Mouse (Mus musculus) layer of hippocampus, adult 2 months (tissue): Measurements from ENCODE around the gene Mthfsl. TPM values are rescaled to one million over a fixed set of nuclear protein-coding genes. Genes with fewer than 3 reads are reported as not detected.
"Not testable (repeated sequence)": the region's sequence is repeated elsewhere in the genome, so short reads cannot be mapped to it uniquely, and the experiment has no call there.

Experiments
- DNase-seq, 2 experiments: peaks; one replicate each; pipeline ENCODE4 v3.0.0; 2022; ENCODE audit warnings: low spot score in 2 of 2
- H3K27ac ChIP-seq: fragments of 200-600 bp; 2 replicates; pipeline ENCODE4 v1.8.1; 2022
- H3K4me3 ChIP-seq: fragments of 200-600 bp; 2 replicates; pipeline ENCODE4 v1.8.1; 2022; ENCODE audit warnings: mild to moderate bottlenecking
- CTCF ChIP-seq: fragments of 200-600 bp; conservative IDR thresholded peaks from 2 replicates; pipeline ENCODE4 v1.8.1; 2022; ENCODE audit warnings: antibody characterized with exemption, mild to moderate bottlenecking, moderate library complexity
- total RNA-seq, 2 experiments: library from RNA; stranded (reverse); gene quantifications; 2 replicates each; pipeline ENCODE4 v1.2.3; 2021

Gene Mthfsl
- total RNA-seq, 2 experiments from 2014 or later, result 31.7 to 39.1 TPM

GRCm38 (mm10) chr9:88709304-88709703, 10.8 kb downstream of the Mthfsl start:
- no peak for DNase-seq
- Histone ChIP-seq H3K4me3 (no peak overlapping the region), H3K27ac (no peak overlapping the region)
- no peak for TF ChIP-seq CTCF

GRCm38 (mm10) chr9:88706700-88707099, 13.4 kb downstream of the Mthfsl start:
- no peak for DNase-seq
- TF ChIP-seq CTCF, result no peak
- Histone ChIP-seq H3K27ac (no peak overlapping the region), H3K4me3 (no peak overlapping the region)

- H3K4me3 ChIP-seq, H3K27ac ChIP-seq, DNase-seq: not testable (repeated sequence)
These were observed 14.9 kb downstream of the Mthfsl start for GRCm38 (mm10) chr9:88705157-88705556.

- H3K4me3 ChIP-seq, H3K27ac ChIP-seq, DNase-seq: not testable (repeated sequence)
These were observed 21.4 kb downstream of the Mthfsl start for GRCm38 (mm10) chr9:88698746-88699145.

- not testable (repeated sequence) for DNase-seq, H3K27ac ChIP-seq, H3K4me3 ChIP-seq
These were observed 28.8 kb downstream of the Mthfsl start for GRCm38 (mm10) chr9:88691307-88691706.

GRCm38 (mm10) chr9:88689451-88689850, 30.6 kb downstream of the Mthfsl start:
- H3K4me3 ChIP-seq, H3K27ac ChIP-seq, DNase-seq: not testable (repeated sequence)

GRCm38 (mm10) chr9:88686719-88687118, 33.4 kb downstream of the Mthfsl start:
- not testable (repeated sequence) for H3K27ac ChIP-seq, H3K4me3 ChIP-seq, DNase-seq

GRCm38 (mm10) chr9:88658341-88658740, 61.8 kb downstream of the Mthfsl start:
- H3K4me3 ChIP-seq, DNase-seq, H3K27ac ChIP-seq: not testable (repeated sequence)

- not testable (repeated sequence) for DNase-seq, H3K27ac ChIP-seq, H3K4me3 ChIP-seq
These were observed 69.4 kb downstream of the Mthfsl start for GRCm38 (mm10) chr9:88650742-88651141.

Other genes starting within 250 kb of the Mthfsl start
- 10 to 100 TPM; 62.7 to 64.7 TPM for gene Syncrip, start 237.7 kb downstream of the Mthfsl start, total RNA-seq
- 10 to 100 TPM; 21.8 to 25.0 TPM for gene Zfp949, start 172.3 kb downstream of the Mthfsl start, total RNA-seq
- gene Trim43a, start 139.4 kb downstream of the Mthfsl start, total RNA-seq, result 1 to 10 TPM; 1.3 to 1.6 TPM
- not detected for gene Bcl2a1d, start 11.6 kb upstream of the Mthfsl start, total RNA-seq
- under 1 TPM in 1 of 2 experiments, not detected in 1; 0.44 TPM for gene Trim43c, start 118.9 kb upstream of the Mthfsl start, total RNA-seq
- gene Bcl2a1a, start 236.6 kb upstream of the Mthfsl start, total RNA-seq, result 1 to 10 TPM in 1 of 2 experiments, under 1 TPM in 1; 0.47 to 1.0 TPM